Mouse (Mus musculus): Measurements from ENCODE around the gene Tarm1. TPM values are rescaled to one million over a fixed set of nuclear protein-coding genes. Genes with fewer than 3 reads are reported as not detected.

The Tarm1 gene
- polyA plus RNA-seq, 2 experiments = 0.11 to 0.32 TPM

GRCm38 (mm10) chr7:3457841-3458217 is 44.6 kb downstream of the Tarm1 start:
- H3K9me3 ChIP-seq (ENCODE audit: control insufficient read depth, low read length) = no peaks in the 10 kb centered on the region
- H3K9ac ChIP-seq (replicated peaks) = no peak overlapping the region
- ATAC-seq (ENCODE audit: insufficient read depth) (no peak), DNase-seq (ENCODE audit: low read depth in 3 of 3, low spot score in 3 of 3) (no peak)
- H3K4me2 ChIP-seq (ENCODE audit: low read depth) = no peak overlapping the region
- no peaks in the 10 kb centered on the region for H3K27me3 ChIP-seq (ENCODE audit: control insufficient read depth, insufficient read depth, low read length)
- no peaks in the 10 kb centered on the region for H3K4me1 ChIP-seq (replicated peaks; ENCODE audit: control insufficient read depth in 2 of 2, insufficient read depth in 2 of 2, low read length in 1 of 2)
- WGBS (ENCODE audit: insufficient replicate concordance) = 60% methylated on average over 9 of the region's 9 CpGs
- no peak overlapping the region for H3K4me3 ChIP-seq (ENCODE audit: insufficient read depth in 1 of 2, low read depth in 2 of 2, low read length in 2 of 2)
- H3K36me3 ChIP-seq (replicated peaks; ENCODE audit: control insufficient read depth, insufficient read depth, low read depth) = no peaks in the 10 kb centered on the region
- H3K27ac ChIP-seq = no peak overlapping the region
- no peak for TF ChIP-seq CTCF (IDR thresholded peaks at IDR 0.05; ENCODE audit: low read depth)
- no peak for TF ChIP-seq EP300 (IDR thresholded peaks at IDR 0.05; ENCODE audit: low read depth)

- no peak for TF ChIP-seq EP300 (IDR thresholded peaks at IDR 0.05; ENCODE audit: low read depth)
- TF ChIP-seq CTCF (IDR thresholded peaks at IDR 0.05; ENCODE audit: low read depth) = no peak
- Histone ChIP-seq H3K36me3 (replicated peaks; ENCODE audit: control insufficient read depth, insufficient read depth, low read depth) (no peaks in the 10 kb centered on the region), H3K4me1 (replicated peaks; ENCODE audit: control insufficient read depth in 2 of 2, insufficient read depth in 2 of 2, low read length in 1 of 2) (no peaks in the 10 kb centered on the region), H3K9ac (replicated peaks) (no peak overlapping the region), H3K27me3 (ENCODE audit: control insufficient read depth, insufficient read depth, low read length) (no peaks in the 10 kb centered on the region), H3K4me3 (ENCODE audit: insufficient read depth in 1 of 2, low read depth in 2 of 2, low read length in 2 of 2) (no peak overlapping the region), H3K27ac (no peak overlapping the region), H3K9me3 (ENCODE audit: control insufficient read depth, low read length) (no peaks in the 10 kb centered on the region), H3K4me2 (ENCODE audit: low read depth) (no peak overlapping the region)
- DNase-seq (ENCODE audit: low read depth in 3 of 3, low spot score in 3 of 3) = no peak
- ATAC-seq (ENCODE audit: insufficient read depth) = no peak
- WGBS (ENCODE audit: insufficient replicate concordance) = 80% methylated on average over 10 of the region's 10 CpGs
These were observed 45.1 kb downstream of the Tarm1 start for GRCm38 (mm10) chr7:3457111-3457840.

- no peak overlapping the region for H3K4me3 ChIP-seq (ENCODE audit: insufficient read depth in 1 of 2, low read depth in 2 of 2, low read length in 2 of 2)
- no peak overlapping the region for H3K9ac ChIP-seq (replicated peaks)
- H3K36me3 ChIP-seq (replicated peaks; ENCODE audit: control insufficient read depth, insufficient read depth, low read depth) = no peaks in the 10 kb centered on the region
- no peak overlapping the region for H3K4me2 ChIP-seq (ENCODE audit: low read depth)
- DNase-seq (ENCODE audit: low read depth in 3 of 3, low spot score in 3 of 3) (no peak), ATAC-seq (ENCODE audit: insufficient read depth) (no peak)
- H3K27me3 ChIP-seq (ENCODE audit: control insufficient read depth, insufficient read depth, low read length) = no peaks in the 10 kb centered on the region
- no peak overlapping the region for H3K27ac ChIP-seq
- no peaks in the 10 kb centered on the region for H3K4me1 ChIP-seq (replicated peaks; ENCODE audit: control insufficient read depth in 2 of 2, insufficient read depth in 2 of 2, low read length in 1 of 2)
- TF ChIP-seq EP300 (IDR thresholded peaks at IDR 0.05; ENCODE audit: low read depth) = no peak
- TF ChIP-seq CTCF (IDR thresholded peaks at IDR 0.05; ENCODE audit: low read depth) = no peak
- WGBS (ENCODE audit: insufficient replicate concordance) = 32% methylated on average over 11 of the region's 11 CpGs
- H3K9me3 ChIP-seq (ENCODE audit: control insufficient read depth, low read length) = no peaks in the 10 kb centered on the region
These were observed 48.8 kb downstream of the Tarm1 start for GRCm38 (mm10) chr7:3453486-3454183.

GRCm38 (mm10) chr7:3452821-3453485 is 49.5 kb downstream of the Tarm1 start:
- Histone ChIP-seq H3K4me1 (replicated peaks; ENCODE audit: control insufficient read depth in 2 of 2, insufficient read depth in 2 of 2, low read length in 1 of 2) (no peaks in the 10 kb centered on the region), H3K4me3 (ENCODE audit: insufficient read depth in 1 of 2, low read depth in 2 of 2, low read length in 2 of 2) (no peak overlapping the region), H3K9me3 (ENCODE audit: control insufficient read depth, low read length) (no peaks in the 10 kb centered on the region), H3K4me2 (ENCODE audit: low read depth) (no peak overlapping the region), H3K36me3 (replicated peaks; ENCODE audit: control insufficient read depth, insufficient read depth, low read depth) (no peaks in the 10 kb centered on the region), H3K9ac (replicated peaks) (no peak overlapping the region), H3K27me3 (ENCODE audit: control insufficient read depth, insufficient read depth, low read length) (no peaks in the 10 kb centered on the region), H3K27ac (no peak overlapping the region)
- no peak for TF ChIP-seq CTCF (IDR thresholded peaks at IDR 0.05; ENCODE audit: low read depth)
- TF ChIP-seq EP300 (IDR thresholded peaks at IDR 0.05; ENCODE audit: low read depth) = no peak
- 44% methylated on average over 12 of the region's 12 CpGs for WGBS (ENCODE audit: insufficient replicate concordance)
- no peak for DNase-seq (ENCODE audit: low read depth in 3 of 3, low spot score in 3 of 3)
- ATAC-seq (ENCODE audit: insufficient read depth) = no peak

GRCm38 (mm10) chr7:3451161-3451560 is 51.3 kb downstream of the Tarm1 start:
- DNase-seq (ENCODE audit: low read depth in 3 of 3, low spot score in 3 of 3) = no peak
- TF ChIP-seq EP300 (IDR thresholded peaks at IDR 0.05; ENCODE audit: low read depth) (no peak), CTCF (IDR thresholded peaks at IDR 0.05; ENCODE audit: low read depth) (no peak)
- 29% methylated on average over 6 of the region's 6 CpGs for WGBS (ENCODE audit: insufficient replicate concordance)
- H3K27ac ChIP-seq = no peak overlapping the region
- H3K4me2 ChIP-seq (ENCODE audit: low read depth) = no peak overlapping the region
- H3K36me3 ChIP-seq (replicated peaks; ENCODE audit: control insufficient read depth, insufficient read depth, low read depth) = no peaks in the 10 kb centered on the region
- no peaks in the 10 kb centered on the region for H3K27me3 ChIP-seq (ENCODE audit: control insufficient read depth, insufficient read depth, low read length)
- no peaks in the 10 kb centered on the region for H3K9me3 ChIP-seq (ENCODE audit: control insufficient read depth, low read length)
- no peak overlapping the region for H3K9ac ChIP-seq (replicated peaks)
- ATAC-seq (ENCODE audit: insufficient read depth) = no peak
- H3K4me3 ChIP-seq (ENCODE audit: insufficient read depth in 1 of 2, low read depth in 2 of 2, low read length in 2 of 2) = no peak overlapping the region
- no peaks in the 10 kb centered on the region for H3K4me1 ChIP-seq (replicated peaks; ENCODE audit: control insufficient read depth in 2 of 2, insufficient read depth in 2 of 2, low read length in 1 of 2)
